Mouse (Mus musculus) kidney, adult 2 months (tissue): ENCODE measurements around the gene Dhx8. TPM values are rescaled to one million over a fixed set of nuclear protein-coding genes. Genes with fewer than 3 reads are reported as not detected.

ENCODE experiments used
- DNase-seq: peaks from one replicate; pipeline ENCODE4 v3.0.0; 2021
- H3K27ac ChIP-seq: fragments of 200-500 bp; 2 replicates; pipeline ENCODE4 v1.5.1; 2012; ENCODE audit warnings: low read depth, low read length, control low read depth, inconsistent platforms; ENCODE audit not compliant: insufficient read depth
- H3K27me3 ChIP-seq: fragments of 200-500 bp; replicated peaks from 2 replicates; pipeline ENCODE4 v1.6.1; 2012; ENCODE audit warnings: mild to moderate bottlenecking, moderate library complexity, low read length, inconsistent platforms; ENCODE audit not compliant: control insufficient read depth, insufficient read depth
- H3K36me3 ChIP-seq: fragments of 200-500 bp; 2 replicates; pipeline ENCODE4 v1.6.1; 2012; ENCODE audit warnings: mild to moderate bottlenecking, moderate library complexity, low read length, inconsistent platforms; ENCODE audit not compliant: control insufficient read depth, insufficient read depth
- H3K4me1 ChIP-seq: fragments of 200-500 bp; 2 replicates; pipeline ENCODE4 v1.6.1; 2011; ENCODE audit warnings: low read length; ENCODE audit not compliant: control insufficient read depth, insufficient read depth
- H3K4me3 ChIP-seq: fragments of 200-500 bp; 2 replicates; pipeline ENCODE4 v1.5.1; 2011; ENCODE audit warnings: mild to moderate bottlenecking, low read depth, low read length, control low read depth; ENCODE audit not compliant: insufficient read depth
- CTCF ChIP-seq: fragments of 200-500 bp; conservative IDR thresholded peaks from 2 replicates; pipeline ENCODE4 v1.5.1; 2011; ENCODE audit warnings: low read depth, mild to moderate bottlenecking, control low read depth, low read length, moderate library complexity, mixed read lengths; ENCODE audit not compliant: insufficient read depth, insufficient read length
- POLR2A ChIP-seq: fragments of 200-500 bp; IDR thresholded peaks from one replicate; pipeline ENCODE4 v1.6.1; 2011; ENCODE audit warnings: low read depth, low read length, control low read depth
- WGBS: fragments of 180-500 bp; shearing (Covaris S2); methylation state at CpG from one replicate; pipeline ENCODE4 v1.1.7; 2018; 5-methylcytosine and 5-hydroxymethylcytosine counted together
- polyA plus RNA-seq: library from polyadenylated mRNA; depleted of rRNA; stranded (reverse); fragments of >200 nt; gene quantifications from 2 replicates; pipeline ENCODE4 v1.2.3, GENCODE M21; 2012

The Dhx8 gene
- polyA plus RNA-seq, 1 experiment, result 10.6 TPM

DNA sequence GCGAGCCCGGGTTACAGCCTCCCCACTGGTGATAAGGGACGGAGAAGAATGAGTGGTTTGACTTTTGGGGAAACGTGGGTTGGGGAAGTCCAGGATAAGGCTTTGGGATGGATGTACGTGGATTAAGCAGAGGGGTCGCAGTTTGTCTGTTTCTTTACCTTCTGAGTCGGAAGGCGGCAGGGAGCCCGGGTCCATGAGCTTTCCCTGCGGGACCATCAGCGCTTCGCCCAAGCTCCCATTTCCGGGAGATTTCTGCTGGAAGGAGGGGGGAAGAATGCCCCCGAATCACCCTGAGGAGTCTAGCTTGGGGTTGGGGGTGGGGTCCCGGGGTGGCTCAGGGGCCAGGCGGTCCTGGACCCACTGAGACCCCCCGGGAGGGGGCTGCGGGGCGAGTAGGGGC lies 51.4 kb downstream of the Dhx8 start:
- Histone ChIP-seq H3K36me3 (no peaks in the 10 kb centered on the region), H3K27me3 (0 out of 2 replicates have a peak, but pooled peaks cover 2% of the 10 kb centered on the region), H3K4me1 (peaks cover 3% of the 10 kb centered on the region; the same call in 1 of the 2 replicates), H3K27ac (no peak overlapping the region), H3K4me3 (0 out of 2 replicates have a peak overlapping the region, but pooled peaks have one; percentile 4)
- no peak for DNase-seq
- TF ChIP-seq CTCF (no peak), POLR2A (no peak)
- WGBS, result 9% methylated on average over 17 of the region's 19 CpGs

DNA sequence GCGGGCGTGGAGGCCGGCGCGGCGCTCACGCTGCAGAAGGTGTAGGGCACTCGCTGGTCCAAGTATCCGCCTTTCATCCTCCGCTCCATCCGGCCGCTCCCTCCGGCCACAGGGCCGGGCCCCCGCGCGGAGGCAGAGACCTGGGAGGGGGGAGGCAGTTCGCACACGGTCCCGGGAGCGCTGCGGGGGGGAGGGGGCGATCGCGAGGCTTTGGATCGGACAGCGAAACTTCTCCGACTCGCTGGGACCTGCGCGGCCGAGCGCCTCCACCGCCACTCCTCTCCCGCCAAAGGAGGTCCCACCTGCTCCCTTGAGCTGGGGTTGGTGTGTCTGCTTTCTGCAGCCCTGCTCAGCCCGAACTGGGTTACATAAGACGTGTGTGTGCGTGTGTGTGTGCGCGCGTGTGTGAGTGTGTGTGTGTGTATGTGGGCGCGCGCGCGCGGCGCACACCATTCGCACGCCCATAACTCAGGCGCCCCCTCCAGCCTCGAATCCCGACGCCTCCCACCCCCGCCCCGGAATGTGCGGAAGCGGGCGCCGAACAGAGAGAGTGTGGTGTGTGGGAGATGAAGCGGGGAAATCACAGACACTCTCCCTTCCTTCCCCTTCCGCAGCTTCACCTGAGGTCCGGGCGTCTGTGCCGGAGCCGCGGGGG lies 51.9 kb downstream of the Dhx8 start:
- peak; percentile 10 for DNase-seq
- H3K27me3 ChIP-seq, result 0 out of 2 replicates have a peak, but pooled peaks cover 2% of the 10 kb centered on the region

DNA sequence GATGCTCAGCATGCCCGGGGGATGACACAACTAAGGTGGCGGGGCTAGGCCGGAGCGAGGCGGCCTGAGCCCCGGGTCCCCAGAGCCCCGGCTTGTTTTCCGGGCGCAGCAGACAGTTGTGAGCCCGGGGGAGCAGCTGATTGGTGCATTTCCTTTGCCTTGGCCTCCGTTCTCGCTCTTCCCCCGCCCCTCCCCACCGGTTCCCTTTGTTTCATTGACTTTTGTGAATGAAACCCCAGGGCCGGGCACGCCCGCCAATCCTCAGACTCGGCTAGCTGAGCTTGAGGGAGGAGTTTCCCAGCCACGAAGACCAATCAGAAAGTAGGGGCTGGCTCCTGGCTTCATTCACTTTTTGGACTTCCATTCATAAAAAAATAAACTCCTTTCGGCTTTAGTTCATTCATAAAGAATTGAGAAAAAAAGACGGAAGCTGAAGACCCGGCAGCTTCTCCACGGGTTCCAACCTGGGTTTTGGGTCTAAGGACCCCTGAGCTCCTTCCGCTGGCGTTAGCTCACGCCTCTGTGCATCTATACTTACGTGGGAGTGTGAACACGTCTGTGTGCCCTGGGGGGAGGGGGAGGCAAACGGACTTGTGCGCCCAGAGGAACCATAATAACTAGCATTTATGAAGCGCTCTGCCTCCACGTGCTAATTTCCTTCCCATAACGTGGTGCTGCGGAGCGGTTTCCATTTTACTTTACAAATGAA lies 52.6 kb downstream of the Dhx8 start, which contains the start of gene Etv4:
TSS of gene Etv4 (minus strand) at position 229 of the 709 bp plus-strand sequence.
- under 1% methylated on average over 35 of the region's 35 CpGs for WGBS
- no peak within 1 kb of the TSS for H3K27ac ChIP-seq
- 0 out of 2 replicates have a peak, but pooled peaks cover 2% of the 10 kb centered on the region for H3K27me3 ChIP-seq
- TF ChIP-seq POLR2A, result no peak
- no peak for TF ChIP-seq CTCF
- H3K36me3 ChIP-seq, result no peaks in the 10 kb centered on the region
- peaks cover 3% of the 10 kb centered on the region; the same call in 1 of the 2 replicates for H3K4me1 ChIP-seq
- H3K4me3 ChIP-seq, result peak within 1 kb of the TSS; percentile 34
- peak; percentile 87 for DNase-seq

More for the DNA sequence above, 51.9 kb downstream of the Dhx8 start:
- under 1% methylated on average over 61 of the region's 67 CpGs for WGBS
- Histone ChIP-seq H3K4me3 (peak overlapping the region; percentile 34), H3K36me3 (no peaks in the 10 kb centered on the region), H3K4me1 (peaks cover 3% of the 10 kb centered on the region; the same call in 1 of the 2 replicates), H3K27ac (no peak overlapping the region)
- TF ChIP-seq CTCF (no peak), POLR2A (no peak)

DNA sequence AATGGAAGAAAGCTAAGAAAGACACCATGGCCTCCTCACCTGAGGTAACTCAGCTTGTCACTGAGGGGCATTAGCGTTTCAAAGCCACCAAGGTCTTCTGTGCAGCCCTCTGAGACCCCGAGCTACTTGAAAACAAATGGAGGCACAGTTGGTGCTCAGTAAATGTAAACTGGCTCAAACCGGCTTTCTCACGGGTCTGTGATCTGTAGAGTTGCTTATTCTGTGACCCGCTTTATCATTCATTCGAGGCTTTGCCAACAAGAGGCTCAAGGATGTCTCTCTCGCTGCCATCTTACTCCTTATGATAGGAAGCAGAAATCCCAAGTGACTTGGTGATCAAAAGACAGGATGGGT lies 53.1 kb downstream of the Dhx8 start:
- 14% methylated on average over 7 of the region's 7 CpGs for WGBS
- no peaks in the 10 kb centered on the region for H3K36me3 ChIP-seq
- 0 out of 2 replicates have a peak, but pooled peaks cover 2% of the 10 kb centered on the region for H3K27me3 ChIP-seq
- DNase-seq, result no peak
- no peak overlapping the region for H3K27ac ChIP-seq
- TF ChIP-seq CTCF, result no peak
- no peak for TF ChIP-seq POLR2A
- H3K4me1 ChIP-seq, result peaks cover 3% of the 10 kb centered on the region; the same call in 1 of the 2 replicates
- no peak overlapping the region for H3K4me3 ChIP-seq

DNA sequence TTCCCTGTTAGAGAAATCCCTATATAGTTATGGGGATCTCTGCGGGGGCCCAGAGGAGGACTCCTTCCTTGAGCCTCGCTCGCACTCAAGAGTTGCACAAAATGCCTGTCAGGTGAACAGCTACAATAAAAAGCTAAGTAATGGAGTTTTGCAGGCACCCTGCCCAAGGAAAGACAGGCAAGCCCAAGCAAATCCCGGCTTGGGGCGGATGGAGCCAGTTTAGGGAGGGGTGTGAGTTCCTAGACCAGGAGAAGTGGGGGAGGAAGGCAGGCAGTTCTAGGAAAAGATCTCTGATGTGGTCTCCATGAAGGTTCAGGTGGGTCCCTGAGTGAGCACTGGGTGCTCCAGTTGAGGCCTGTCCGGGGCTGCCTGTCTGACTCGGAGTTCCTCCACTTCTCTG lies 53.9 kb downstream of the Dhx8 start:
- Histone ChIP-seq H3K4me3 (no peak overlapping the region), H3K4me1 (peaks cover 3% of the 10 kb centered on the region; the same call in 1 of the 2 replicates), H3K27ac (no peak overlapping the region), H3K27me3 (0 out of 2 replicates have a peak, but pooled peaks cover 2% of the 10 kb centered on the region), H3K36me3 (no peaks in the 10 kb centered on the region)
- no peak for TF ChIP-seq CTCF
- TF ChIP-seq POLR2A, result no peak
- peak; percentile 70 for DNase-seq
- WGBS, result 48% methylated on average over 7 of the region's 7 CpGs

DNA sequence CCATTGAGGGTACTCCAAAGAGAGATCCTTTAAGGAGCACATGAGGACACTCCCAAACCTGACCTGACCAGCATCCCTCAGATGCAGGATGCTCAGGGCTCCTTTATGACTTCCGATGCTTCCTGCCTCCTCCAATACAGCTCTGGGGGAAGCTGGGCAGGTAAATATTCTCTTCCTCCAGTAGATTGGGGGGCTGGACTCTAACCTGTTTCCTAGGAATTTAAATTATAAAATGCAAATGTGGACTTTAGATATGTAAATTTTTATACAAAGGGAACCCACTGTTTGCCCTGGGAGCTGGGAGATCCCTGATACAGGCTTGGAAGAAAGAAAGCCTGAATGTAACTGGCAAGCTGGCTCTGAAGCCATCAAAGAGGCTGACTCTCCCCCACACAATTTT lies 54.7 kb downstream of the Dhx8 start:
- no peaks in the 10 kb centered on the region for H3K36me3 ChIP-seq
- H3K4me3 ChIP-seq, result no peak overlapping the region
- H3K27ac ChIP-seq, result no peak overlapping the region
- H3K27me3 ChIP-seq, result 0 out of 2 replicates have a peak, but pooled peaks cover 2% of the 10 kb centered on the region
- WGBS, result 100% methylated on average over 1 of the region's 1 CpGs
- peaks cover 3% of the 10 kb centered on the region; the same call in 1 of the 2 replicates for H3K4me1 ChIP-seq
- DNase-seq, result no peak
- no peak for TF ChIP-seq POLR2A
- TF ChIP-seq CTCF, result no peak

DNA sequence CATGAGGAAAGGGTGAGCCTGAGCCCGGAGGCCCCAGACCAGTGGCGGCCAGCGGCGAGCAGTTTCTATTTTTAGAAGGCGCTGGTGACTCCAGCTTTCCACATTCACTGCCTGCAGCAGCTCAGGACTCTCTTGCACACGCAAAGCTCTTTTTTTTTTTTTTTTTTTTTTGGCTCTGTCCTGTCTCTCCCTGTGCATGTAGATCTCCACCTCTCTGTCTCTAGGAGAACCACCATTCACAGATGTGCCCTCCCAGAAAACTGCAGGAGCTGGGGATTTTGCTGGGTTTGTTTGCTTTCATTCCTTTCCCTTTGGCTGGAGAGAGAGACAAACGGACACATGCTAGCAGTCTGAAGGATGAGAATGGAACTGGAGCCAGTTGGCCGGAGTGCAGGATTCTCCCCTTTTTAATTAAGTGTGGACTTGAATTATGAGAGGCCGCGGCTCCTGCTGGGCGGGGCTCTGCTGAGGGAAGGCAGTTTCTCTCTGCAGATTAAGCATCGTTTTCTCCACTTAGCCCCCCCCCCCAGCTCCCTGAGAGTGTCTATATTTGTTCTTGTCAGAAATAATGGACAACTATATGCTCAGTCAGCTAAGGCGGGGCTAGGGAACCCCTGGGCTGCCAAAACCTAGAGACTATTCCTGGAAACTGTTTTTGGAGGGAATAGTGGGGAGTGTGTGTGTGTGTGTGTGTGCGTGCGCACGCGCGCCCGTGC lies 58.2 kb downstream of the Dhx8 start:
- H3K4me3 ChIP-seq, result no peak overlapping the region
- H3K36me3 ChIP-seq, result no peaks in the 10 kb centered on the region
- H3K4me1 ChIP-seq, result no peaks in the 10 kb centered on the region
- TF ChIP-seq CTCF (no peak), POLR2A (no peak)
- WGBS, result 16% methylated on average over 19 of the region's 19 CpGs
- DNase-seq, result peak; percentile 34
- no peaks in the 10 kb centered on the region for H3K27me3 ChIP-seq
- H3K27ac ChIP-seq, result no peak overlapping the region
